Mouse (Mus musculus) CH12.LX (cell line): ENCODE measurements at regions not wholly inside any gene's neighbourhood (a gene's known extent, or its start where the extent isn't known, plus 50 kb on each side); places are given as distances from the start of the nearest gene placed in this dataset.

Experiments used
- DNase-seq: peaks from one replicate; pipeline ENCODE4 v3.0.0-alpha.2; 2013; ENCODE audit errors: extremely low read depth
- H3K27ac ChIP-seq: 2 replicates; pipeline ENCODE4 v1.5.1; 2012; ENCODE audit warnings: low read depth, mild to moderate bottlenecking, control low read depth, moderate library complexity; ENCODE audit not compliant: insufficient read depth
- H3K27me3 ChIP-seq: replicated peaks from 2 replicates; pipeline ENCODE3; 2012; ENCODE audit warnings: inconsistent platforms
- H3K36me3 ChIP-seq, 2 experiments: replicated peaks in 1 of 2; 2 replicates each; pipeline versions ENCODE3 to v1.6.1; 2012; ENCODE audit warnings: inconsistent platforms in 1 of 2, low read length in 1 of 2, mild to moderate bottlenecking in 1 of 2, mixed read lengths in 1 of 2, moderate library complexity in 1 of 2; ENCODE audit not compliant: control insufficient read depth in 1 of 2, insufficient read depth in 1 of 2
- H3K4me1 ChIP-seq, 2 experiments: 2 replicates each; pipeline ENCODE4 v1.6.1; 2012; ENCODE audit warnings: inconsistent platforms in 1 of 2, moderate library complexity in 1 of 2; ENCODE audit not compliant: insufficient read depth in 2 of 2, control insufficient read depth in 1 of 2
- H3K4me2 ChIP-seq: 2 replicates; pipeline ENCODE4 v1.6.1; 2012; ENCODE audit warnings: low read depth, mild to moderate bottlenecking, control low read depth; ENCODE audit not compliant: poor library complexity, insufficient read depth, severe bottlenecking
- H3K4me3 ChIP-seq, 3 experiments: fragments of 150-350 bp in 1 of 3; sonication (generic) in 1 of 3; replicated peaks in 1 of 3; 2 replicates each; pipeline versions ENCODE3 to v1.5.1; 2011 to 2012; ENCODE audit warnings: low read depth in 2 of 3, low read length in 2 of 3, mild to moderate bottlenecking in 2 of 3, moderate library complexity in 2 of 3, control low read depth in 1 of 3, improper control_type of control experiment in 1 of 3, inconsistent platforms in 1 of 3, mixed read lengths in 1 of 3; ENCODE audit not compliant: poor library complexity in 1 of 3
- H3K79me2 ChIP-seq: replicated peaks from 2 replicates; pipeline ENCODE4 v1.6.1; 2012; ENCODE audit warnings: mild to moderate bottlenecking, moderate library complexity; ENCODE audit not compliant: control insufficient read depth, poor library complexity, insufficient read depth, severe bottlenecking; ENCODE audit errors: extremely low read depth
- H3K9ac ChIP-seq: 2 replicates; pipeline ENCODE4 v1.6.1; 2012; ENCODE audit warnings: low read depth, mild to moderate bottlenecking, control low read depth, moderate library complexity; ENCODE audit not compliant: insufficient read depth
- H3K9me3 ChIP-seq: replicated peaks from 2 replicates; pipeline ENCODE3; 2012; ENCODE audit warnings: low read length, inconsistent platforms, mixed read lengths
- BHLHE40 ChIP-seq: IDR thresholded peaks from 2 replicates; pipeline ENCODE4 v1.6.1; 2011; ENCODE audit warnings: mild to moderate bottlenecking, low read depth, low read length, improper control_type of control experiment
- CHD2 ChIP-seq: IDR thresholded peaks from 2 replicates; pipeline ENCODE4 v1.6.1; 2011; ENCODE audit warnings: low read length, improper control_type of control experiment
- CTCF ChIP-seq, 2 experiments: IDR thresholded peaks in 1 of 2; conservative IDR thresholded peaks in 1 of 2; 2 replicates each; pipeline ENCODE4 v1.5.1; 2011 to 2012; ENCODE audit warnings: low read depth in 2 of 2, low read length in 2 of 2, improper control_type of control experiment in 1 of 2, inconsistent platforms in 1 of 2, mild to moderate bottlenecking in 1 of 2, moderate library complexity in 1 of 2
- E2F4 ChIP-seq: IDR thresholded peaks from 2 replicates; pipeline ENCODE4 v1.6.1; 2011; ENCODE audit warnings: low read depth, low read length, improper control_type of control experiment; ENCODE audit not compliant: insufficient replicate concordance
- GABPA ChIP-seq: IDR thresholded peaks from 2 replicates; pipeline ENCODE4 v1.6.1; 2012; ENCODE audit warnings: low read depth, low read length, improper control_type of control experiment, inconsistent platforms; ENCODE audit not compliant: insufficient replicate concordance
- IRF4 ChIP-seq: IDR thresholded peaks from 2 replicates; pipeline ENCODE4 v1.6.1; 2014; ENCODE audit warnings: low read depth, mild to moderate bottlenecking, inconsistent platforms, low read length, improper control_type of control experiment
- JUND ChIP-seq: conservative IDR thresholded peaks from 2 replicates; pipeline ENCODE4 v1.6.1; 2011; ENCODE audit warnings: low read depth, low read length, improper control_type of control experiment
- NELFE ChIP-seq: IDR thresholded peaks from 2 replicates; pipeline ENCODE4 v1.6.1; 2011; ENCODE audit warnings: low read depth, low read length, improper control_type of control experiment
- PAX5 ChIP-seq: IDR thresholded peaks from 2 replicates; pipeline ENCODE4 v1.6.1; 2012; ENCODE audit warnings: low read length, inconsistent platforms, mixed read lengths
- POLR2AphosphoS2 ChIP-seq: IDR thresholded peaks from 2 replicates; pipeline ENCODE4 v1.6.1; 2011; ENCODE audit warnings: low read depth, low read length, improper control_type of control experiment
- RAD21 ChIP-seq: IDR thresholded peaks from 2 replicates; pipeline ENCODE4 v1.6.1; 2011; ENCODE audit warnings: low read depth, mild to moderate bottlenecking, low read length, improper control_type of control experiment, moderate library complexity
- RCOR1 ChIP-seq: conservative IDR thresholded peaks from 2 replicates; pipeline ENCODE4 v1.6.1; 2012; ENCODE audit warnings: low read depth, mild to moderate bottlenecking, inconsistent platforms, low read length, improper control_type of control experiment
- SIN3A ChIP-seq: IDR thresholded peaks from 2 replicates; pipeline ENCODE4 v1.6.1; 2012; ENCODE audit warnings: low read length, improper control_type of control experiment, inconsistent platforms
- UBTF ChIP-seq: IDR thresholded peaks from 2 replicates; pipeline ENCODE4 v1.6.1; 2012; ENCODE audit warnings: low read depth, mild to moderate bottlenecking, inconsistent platforms, low read length, improper control_type of control experiment, moderate library complexity
- USF1 ChIP-seq: IDR thresholded peaks from 2 replicates; pipeline ENCODE4 v1.6.1; 2014; ENCODE audit warnings: low read depth, mild to moderate bottlenecking, inconsistent platforms, low read length, improper control_type of control experiment
- USF2 ChIP-seq: conservative IDR thresholded peaks from 2 replicates; pipeline ENCODE4 v1.6.1; 2011; ENCODE audit warnings: low read depth, low read length, improper control_type of control experiment
- ZC3H11A ChIP-seq: IDR thresholded peaks from 2 replicates; pipeline ENCODE4 v1.6.1; 2012; ENCODE audit warnings: low read depth, mild to moderate bottlenecking, inconsistent platforms, low read length, improper control_type of control experiment
- ZKSCAN1 ChIP-seq: IDR thresholded peaks from 2 replicates; pipeline ENCODE4 v1.6.1; 2012; ENCODE audit warnings: low read depth, inconsistent platforms, low read length, improper control_type of control experiment, borderline replicate concordance
- ZMIZ1 ChIP-seq: IDR thresholded peaks from 2 replicates; pipeline ENCODE4 v1.6.1; 2012; ENCODE audit warnings: low read depth, mild to moderate bottlenecking, inconsistent platforms, low read length, improper control_type of control experiment
- ZNF384 ChIP-seq: IDR thresholded peaks from 2 replicates; pipeline ENCODE4 v1.6.1; 2012; ENCODE audit warnings: low read depth, low read length, improper control_type of control experiment, inconsistent platforms
- dilution Hi-C: fragments of 300-500 bp; cut with MboI; formaldehyde crosslinking; loops from 2 replicates; pipeline ENCODE4 v1.14.3; 2020; ENCODE audit warnings: low sequenced_read_pairs; ENCODE audit not compliant: extremely low pct_unique_long_range_greater_than_20kb, extremely low pct_ligation_motif_present
- in situ Hi-C: fragments of 300-500 bp; cut with MboI; formaldehyde crosslinking; loops from 3 replicates; pipeline ENCODE4 v1.14.3; 2019; ENCODE audit warnings: low sequenced_read_pairs, low pct_ligation_motif_present, low pct_unique_long_range_greater_than_20kb, mixed read lengths

DNA sequence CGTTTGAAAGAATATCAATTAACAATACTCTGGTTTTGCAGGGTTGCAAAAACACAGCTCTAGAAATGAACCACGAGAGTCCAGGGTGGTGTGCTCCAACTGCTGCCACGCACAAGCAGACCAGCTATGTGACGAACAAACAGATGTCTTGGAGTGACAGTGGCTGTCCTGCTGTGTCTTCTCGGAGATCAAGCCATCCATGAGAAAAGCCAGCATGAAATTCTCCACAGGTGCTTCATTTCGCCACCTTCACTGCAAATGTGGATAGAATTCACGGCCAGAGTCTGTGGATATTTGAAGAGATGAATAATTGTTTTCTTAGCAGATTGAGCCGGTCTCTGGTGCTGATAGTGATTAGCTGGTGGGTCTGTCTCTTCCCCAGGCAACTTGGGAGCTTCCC, 246.3 kb upstream of the Daam1 start:
- Histone ChIP-seq H3K27ac (no peak overlapping the region), H3K27me3 (no peaks in the 10 kb centered on the region), H3K4me1 (no peaks in the 10 kb centered on the region; a peak in 1 of 4 replicates), H3K4me2 (no peak overlapping the region), H3K36me3 (no peaks in the 10 kb centered on the region), H3K9me3 (no peaks in the 10 kb centered on the region), H3K79me2 (no peaks in the 10 kb centered on the region), H3K4me3 (no peak overlapping the region), H3K9ac (no peak overlapping the region)
- no peak for DNase-seq
- TF ChIP-seq NELFE (no peak), E2F4 (no peak), GABPA (no peak), ZMIZ1 (no peak), ZKSCAN1 (no peak), RAD21 (no peak), IRF4 (no peak), BHLHE40 (no peak), USF1 (no peak), PAX5 (no peak), RCOR1 (no peak), SIN3A (no peak), USF2 (no peak), ZNF384 (no peak), UBTF (no peak), CTCF (conservative IDR thresholded peaks at IDR 0.05 in 1 of 2, IDR thresholded peaks at IDR 0.05 in 1 of 2; ENCODE audit: low read depth in 2 of 2, low read length in 2 of 2) (no peak)
- in situ Hi-C loops (no loop called here), dilution Hi-C loops (no loop called here)

GRCm38 (mm10) chr12:71598641-71599040, 232.2 kb upstream of the Daam1 start:
- no peaks in the 10 kb centered on the region for H3K27me3 ChIP-seq
- DNase-seq = no peak
- H3K36me3 ChIP-seq = no peaks in the 10 kb centered on the region
- H3K4me2 ChIP-seq = no peak overlapping the region
- no peak overlapping the region for H3K27ac ChIP-seq
- no peaks in the 10 kb centered on the region for H3K79me2 ChIP-seq
- in situ Hi-C loops (no loop called here), dilution Hi-C loops (no loop called here)
- H3K4me1 ChIP-seq = no peaks in the 10 kb centered on the region
- no peaks in the 10 kb centered on the region for H3K9me3 ChIP-seq
- no peak overlapping the region for H3K4me3 ChIP-seq
- no peak overlapping the region for H3K9ac ChIP-seq
- TF ChIP-seq POLR2AphosphoS2 = no peak
- no peak for TF ChIP-seq JUND
- no peak for TF ChIP-seq CHD2
- TF ChIP-seq GABPA = no peak
- no peak for TF ChIP-seq USF1
- TF ChIP-seq ZC3H11A = no peak
